ENCODE assay signal across 11 mouse cellular contexts in genomic region chr9:88638125-88638524, GRCm38 (mm10). TPM values are rescaled to one million over a fixed set of nuclear protein-coding genes. Genes with fewer than 3 reads are reported as not detected.
DNase-seq lines count a peak whose midpoint lies in the region; ATAC-seq and TF ChIP-seq lines count a peak whose summit lies in the region.
"Not testable (repeated sequence)": the region's sequence is repeated elsewhere in the genome, so short reads cannot be mapped to it uniquely, and the experiment has no call there.
"Had no signal": no experiment of that assay in that cellular context is flagged by ENCODE, and none has a peak within 500 bp of the region (broad histone marks: within the 10 kb centered on the region; RNA-seq: fewer than 3 reads in every experiment).

No protein-coding gene starts in this region.

- DNase-seq in 3T3-L1 (ENCODE audit: low read depth, low spot score): peak; percentile 29
- peak; percentile 4 for DNase-seq in lung, postnatal 0 days (ENCODE audit: low spot score)

- not testable (repeated sequence) for TF ChIP-seq EP300 in lung, postnatal 0 days (IDR thresholded peaks at IDR 0.05)

- not testable (repeated sequence) for H3K9me3 ChIP-seq in lung, postnatal 0 days (ENCODE audit: low read length)

- not testable (repeated sequence) for H3K36me3 ChIP-seq in lung, postnatal 0 days (ENCODE audit: insufficient read depth, low read length)

- not testable (repeated sequence) for H3K27ac ChIP-seq in lung, postnatal 0 days (ENCODE audit: low read length)

- peak; percentile 56 for ATAC-seq in granulocyte monocyte progenitor cell, adult 5-6 weeks (replicated peaks; ENCODE audit: poor library complexity, severe bottlenecking)
- ATAC-seq in lung, postnatal 0 days: not testable (repeated sequence)
- peak; percentile 52; the same call in 1 of the 2 replicates for ATAC-seq in megakaryocyte, adult 5-6 weeks (ENCODE audit: poor library complexity, severe bottlenecking)
- 0 out of 2 replicates have a peak, but pooled peaks have one; percentile 42 for ATAC-seq in megakaryocyte progenitor cell, adult 5-6 weeks (replicated peaks; ENCODE audit: poor library complexity)

- H3K27me3 ChIP-seq in lung, postnatal 0 days (replicated peaks; ENCODE audit: insufficient read depth, low read length): not testable (repeated sequence)

- H3K4me1 ChIP-seq in lung, postnatal 0 days (ENCODE audit: insufficient read depth, low read depth, low read length): not testable (repeated sequence)

- WGBS in lung, postnatal 0 days: 67% methylated on average over 1 of the region's 1 CpGs

- H3K9ac ChIP-seq in lung, postnatal 0 days (replicated peaks; ENCODE audit: low read depth): not testable (repeated sequence)

- H3K4me2 ChIP-seq in lung, postnatal 0 days (replicated peaks; ENCODE audit: low read depth, low read length): not testable (repeated sequence)

- TF ChIP-seq CTCF in lung, postnatal 0 days (IDR thresholded peaks at IDR 0.05): not testable (repeated sequence)

- H3K4me3 ChIP-seq in lung, postnatal 0 days (ENCODE audit: low read depth, low read length): not testable (repeated sequence)

RNA-seq across cellular contexts. Expression of gene Trim43a, which starts 57.4 kb away (rescaled TPM):
- not detected in 2 replicates for total RNA-seq in granulocyte monocyte progenitor cell, adult 5-6 weeks (2014; fragmentation: Nextera tagmentation)
- not detected in 2 replicates for total RNA-seq in granulocyte monocyte progenitor cell, adult 5-6 weeks (2017)
- 0.08 TPM in 1 of 2 replicates, not detected in the other for polyA plus RNA-seq in lung, postnatal 0 days (2015; fragmentation: Nextera tagmentation; extraction: Ambion mirVana)
- not detected in 2 replicates for total RNA-seq in megakaryocyte, adult 5-6 weeks (2015)
- not detected in 2 replicates for total RNA-seq in megakaryocyte, adult 5-6 weeks (2017)
- total RNA-seq in megakaryocyte progenitor cell, adult 5-6 weeks (2015): 0.15 TPM in 1 of 2 replicates, not detected in the other
- total RNA-seq in megakaryocyte progenitor cell, adult 5-6 weeks (2017): not detected in 2 replicates
- total RNA-seq: MEL had no signal
- polyA plus RNA-seq: activated CD4-positive, CD25-positive, alpha-beta regulatory T cell, adult 4 months; adrenal gland, adult 2 months; CD4-positive, CD25-positive, alpha-beta regulatory T cell, adult 4 months; G1E; Patski had no signal
